Mouse (Mus musculus) bone marrow macrophage, adult 2 months (primary cell): ENCODE results near the gene Il12a.

Source experiments
- CTCF ChIP-seq: IDR thresholded peaks from 2 replicates; pipeline ENCODE4 v1.5.1; 2012; ENCODE audit warnings: low read depth, mild to moderate bottlenecking, low read length, moderate library complexity
- POLR2A ChIP-seq: IDR thresholded peaks from 2 replicates; pipeline ENCODE4 v1.6.1; 2012; ENCODE audit warnings: mild to moderate bottlenecking, low read depth, low read length, borderline replicate concordance

- TF ChIP-seq POLR2A (no peak), CTCF (no peak)
Measured at GRCm38 (mm10) chr3:68660538-68660937, 29.9 kb upstream of the Il12a start.
